Mouse (Mus musculus) heart, embryonic 16.5 days (tissue): ENCODE data around the gene Vegfb. TPM values are rescaled to one million over a fixed set of nuclear protein-coding genes. Genes with fewer than 3 reads are reported as not detected.

Source experiments
- ATAC-seq: fragments of 200-750 bp; cut with Nextera tagmentation; replicated peaks from 2 replicates; pipeline ENCODE4 v1.8.0; 2017; ENCODE audit warnings: moderate number of reproducible peaks; ENCODE audit not compliant: insufficient read depth, low FRiP score; ENCODE audit errors: extremely low read depth
- H3K27ac ChIP-seq: fragments of 300-500 bp; sonication (generic); 2 replicates; pipeline ENCODE4 v1.5.1; 2014; ENCODE audit warnings: mild to moderate bottlenecking, low read length, control low read depth, moderate library complexity
- H3K27me3 ChIP-seq: fragments of 300-500 bp; sonication (generic); 2 replicates; pipeline ENCODE4 v1.6.1; 2014; ENCODE audit warnings: low read length, mixed read lengths; ENCODE audit not compliant: control insufficient read depth, insufficient read depth
- H3K36me3 ChIP-seq: fragments of 300-500 bp; sonication (generic); 2 replicates; pipeline ENCODE4 v1.6.1; 2014; ENCODE audit not compliant: control insufficient read depth, insufficient read depth
- H3K4me1 ChIP-seq: fragments of 300-500 bp; sonication (generic); 2 replicates; pipeline ENCODE4 v1.6.1; 2014; ENCODE audit warnings: low read length, mixed read lengths; ENCODE audit not compliant: control insufficient read depth, insufficient read depth
- H3K4me2 ChIP-seq: fragments of 300-500 bp; sonication (generic); 2 replicates; pipeline ENCODE4 v1.6.1; 2014; ENCODE audit warnings: low read depth, mild to moderate bottlenecking, control low read depth, low read length
- H3K4me3 ChIP-seq: fragments of 300-500 bp; sonication (generic); 2 replicates; pipeline ENCODE4 v1.5.1; 2014; ENCODE audit warnings: mild to moderate bottlenecking, control low read depth, low read length
- H3K9ac ChIP-seq: fragments of 300-500 bp; sonication (generic); 2 replicates; pipeline ENCODE4 v1.6.1; 2014; ENCODE audit warnings: low read length, control low read depth
- H3K9me3 ChIP-seq: fragments of 300-500 bp; sonication (generic); replicated peaks from 2 replicates; pipeline ENCODE4 v1.6.1; 2016; ENCODE audit warnings: low read length; ENCODE audit not compliant: control insufficient read depth
- whole genome bisulfite sequencing: fragments of 180-500 bp; shearing (Covaris S2); extraction: QIAGEN DNeasy Blood & Tissue Kit; methylation state at CpG from one replicate; pipeline ENCODE4 v1.1.7; 2014; 5-methylcytosine and 5-hydroxymethylcytosine counted together
- polyA plus RNA-seq: library from polyadenylated mRNA; unstranded; fragments of >200 nt; fragmentation: Nextera tagmentation; extraction: Ambion mirVana; gene quantifications from 2 replicates; pipeline ENCODE4 v1.2.1, GENCODE M21; 2015

Gene Vegfb
- polyA plus RNA-seq, 1 experiment from 2014 or later: 123 TPM

GRCm38 (mm10) chr19:7013984-7014383 lies 26.5 kb upstream of the Vegfb start:
- peaks cover 6% of the 10 kb centered on the region; the same call in 1 of the 2 replicates for H3K4me1 ChIP-seq
- H3K9me3 ChIP-seq: no peaks in the 10 kb centered on the region
- H3K4me2 ChIP-seq: no peak overlapping the region
- 87% methylated on average over 9 of the region's 9 CpGs for WGBS
- H3K27me3 ChIP-seq: no peaks in the 10 kb centered on the region
- H3K9ac ChIP-seq: no peak overlapping the region
- H3K4me3 ChIP-seq: no peak overlapping the region
- H3K27ac ChIP-seq: no peak overlapping the region
- H3K36me3 ChIP-seq: no peaks in the 10 kb centered on the region
- no peak for ATAC-seq

DNA sequence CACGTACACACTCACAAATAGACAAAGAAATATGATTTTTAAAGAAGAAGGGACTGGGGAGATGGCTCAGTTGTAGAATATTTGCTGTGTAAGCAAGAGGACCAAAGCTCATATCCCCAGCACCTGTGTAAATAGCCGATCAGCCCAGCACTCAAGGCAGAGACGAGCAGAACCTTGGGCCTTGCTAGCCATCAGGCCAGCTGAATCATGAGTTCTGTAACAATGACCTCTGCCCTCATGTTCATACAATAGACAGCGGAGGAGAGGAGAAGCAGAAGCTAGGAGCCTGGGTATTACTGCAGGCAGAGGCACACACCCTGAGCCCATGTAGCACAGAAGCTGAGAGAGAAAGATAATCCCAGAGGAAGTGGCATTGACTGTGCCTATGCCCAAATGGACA lies 25.0 kb upstream of the Vegfb start:
- ATAC-seq: no peak
- Histone ChIP-seq H3K9ac (no peak overlapping the region), H3K4me1 (no peaks in the 10 kb centered on the region), H3K9me3 (no peaks in the 10 kb centered on the region), H3K27ac (no peak overlapping the region), H3K27me3 (no peaks in the 10 kb centered on the region), H3K36me3 (no peaks in the 10 kb centered on the region), H3K4me2 (no peak overlapping the region), H3K4me3 (no peak overlapping the region)
- 78% methylated on average over 4 of the region's 4 CpGs for WGBS

- H3K4me3 ChIP-seq: no peak overlapping the region
- H3K4me2 ChIP-seq: no peak overlapping the region
- H3K4me1 ChIP-seq: no peaks in the 10 kb centered on the region
- no peak overlapping the region for H3K9ac ChIP-seq
- no peaks in the 10 kb centered on the region for H3K36me3 ChIP-seq
- 76% methylated on average over 9 of the region's 9 CpGs for WGBS
- ATAC-seq: no peak
- no peaks in the 10 kb centered on the region for H3K9me3 ChIP-seq
- no peak overlapping the region for H3K27ac ChIP-seq
- no peaks in the 10 kb centered on the region for H3K27me3 ChIP-seq
Measured at GRCm38 (mm10) chr19:7006892-7007593, 19.6 kb upstream of the Vegfb start.

DNA sequence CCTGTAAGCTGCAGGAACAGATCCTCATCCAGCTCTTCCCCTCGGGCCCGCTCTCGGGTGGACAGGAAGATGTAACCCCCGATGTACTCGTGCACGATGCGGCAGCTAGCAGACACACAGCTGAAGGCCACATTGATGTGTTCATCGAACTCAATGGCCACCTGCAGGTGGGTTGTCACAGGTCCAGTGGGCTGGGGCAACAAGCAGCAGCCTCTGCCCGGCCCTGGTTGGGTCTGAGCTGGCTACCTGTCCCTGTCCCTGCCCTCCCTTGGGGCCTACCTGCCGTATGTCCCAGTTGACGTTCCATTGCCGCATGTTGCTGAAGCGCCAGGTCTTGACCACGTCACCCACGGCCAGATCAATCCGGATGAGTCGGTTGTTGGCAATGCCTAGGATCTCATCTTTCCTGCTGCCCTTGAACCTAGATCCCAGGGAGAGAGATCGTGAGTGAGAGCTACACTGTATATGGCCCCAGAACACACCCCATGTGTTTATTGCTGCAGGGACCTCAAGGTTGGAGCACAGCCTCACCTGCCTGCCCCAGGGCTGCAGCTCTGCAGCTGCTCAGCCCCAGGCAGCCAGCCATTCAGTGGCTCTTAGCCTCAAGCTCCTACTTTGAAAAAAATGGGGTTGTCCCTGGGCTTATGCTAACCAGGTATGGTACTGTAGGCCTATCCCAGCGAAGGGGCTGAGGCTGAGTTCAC lies 12.1 kb upstream of the Vegfb start:
- H3K4me3 ChIP-seq: no peak overlapping the region
- no peak overlapping the region for H3K9ac ChIP-seq
- no peaks in the 10 kb centered on the region for H3K9me3 ChIP-seq
- no peak for ATAC-seq
- peaks cover 25% of the 10 kb centered on the region for H3K4me1 ChIP-seq
- no peak overlapping the region for H3K4me2 ChIP-seq
- 93% methylated on average over 19 of the region's 19 CpGs for WGBS
- no peaks in the 10 kb centered on the region for H3K27me3 ChIP-seq
- H3K27ac ChIP-seq: no peak overlapping the region
- H3K36me3 ChIP-seq: peaks cover 26% of the 10 kb centered on the region

DNA sequence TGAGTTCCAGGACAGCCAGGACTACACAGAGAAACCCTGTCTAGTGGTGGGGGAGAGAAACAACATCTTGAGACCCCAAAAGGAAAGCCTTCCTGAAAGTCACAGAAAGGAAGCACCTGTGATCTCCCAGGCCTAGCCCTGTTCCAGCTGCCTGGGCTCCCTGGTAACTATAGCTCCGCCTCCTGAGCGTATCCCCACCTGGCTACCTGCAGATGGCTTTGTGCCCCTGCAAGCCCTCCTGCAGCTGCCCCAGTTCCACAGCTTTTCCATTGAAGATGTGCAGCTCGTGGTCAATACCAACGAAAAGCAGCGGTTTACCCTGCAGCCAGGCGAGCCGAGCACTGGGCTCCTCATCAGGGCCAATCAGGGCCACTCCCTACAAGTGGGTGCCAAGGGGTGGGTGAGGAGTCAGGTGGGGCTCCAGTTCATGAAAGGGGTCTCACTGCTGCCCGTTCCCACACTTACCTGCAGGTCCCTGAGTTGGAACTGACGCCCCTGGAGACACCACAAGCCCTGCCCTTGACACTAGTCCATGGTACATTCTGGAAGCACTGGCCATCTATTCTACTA lies 10.4 kb upstream of the Vegfb start:
- ATAC-seq: no peak
- Histone ChIP-seq H3K36me3 (peaks cover 26% of the 10 kb centered on the region), H3K27me3 (no peaks in the 10 kb centered on the region), H3K4me3 (no peak overlapping the region), H3K4me2 (no peak overlapping the region), H3K4me1 (peaks cover 32% of the 10 kb centered on the region), H3K9ac (no peak overlapping the region), H3K27ac (no peak overlapping the region), H3K9me3 (no peaks in the 10 kb centered on the region)
- WGBS: 84% methylated on average over 9 of the region's 9 CpGs

DNA sequence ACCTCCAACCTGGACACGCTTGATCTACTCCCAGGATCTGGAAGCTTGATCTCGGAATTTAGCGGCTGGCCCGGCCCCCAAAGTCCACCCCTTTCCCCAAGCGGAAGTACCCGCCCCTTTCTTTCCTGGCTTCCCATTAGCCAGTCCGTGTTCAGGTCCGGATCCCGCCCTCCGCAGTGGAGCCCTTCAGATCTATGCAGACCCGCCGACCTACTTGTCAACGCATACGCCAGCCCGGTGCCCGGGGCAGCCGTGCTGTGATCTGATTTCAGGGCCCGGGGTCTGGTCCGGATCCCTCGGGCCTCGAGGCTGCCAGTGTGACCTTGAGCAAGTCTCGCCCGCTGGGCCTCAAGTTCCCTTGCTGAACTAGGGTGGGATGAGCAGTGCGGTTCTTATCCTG lies 8.6 kb upstream of the Vegfb start, which contains the start of the genes Nudt22 and Trpt1:
Gene Nudt22, minus strand, starts transcription at position 112 of the 400 bp plus-strand sequence.
Gene Trpt1, plus strand, starts transcription at position 126 of the 400 bp plus-strand sequence.
- WGBS: 0% methylated on average over 24 of the region's 24 CpGs

GRCm38 (mm10) chr19:6995255-6995991 lies 8.0 kb upstream of the Vegfb start:
- H3K27ac ChIP-seq: peak overlapping the region; percentile 89

More for the DNA sequence above, 8.6 kb upstream of the Vegfb start, which contains the start of the genes Nudt22 and Trpt1:
- peaks cover 37% of the 10 kb centered on the region for H3K4me1 ChIP-seq
- peak within 1 kb of the TSS; percentile 90 for H3K4me2 ChIP-seq
- peak within 1 kb of the TSS; percentile 77 for H3K4me3 ChIP-seq
- peaks cover 26% of the 10 kb centered on the region for H3K36me3 ChIP-seq
- ATAC-seq: peak; percentile 73
- H3K27ac ChIP-seq: peak within 1 kb of the TSS; percentile 89
- peak within 1 kb of the TSS; percentile 88 for H3K9ac ChIP-seq
- H3K27me3 ChIP-seq: no peaks in the 10 kb centered on the region
- H3K9me3 ChIP-seq: no peaks in the 10 kb centered on the region

DNA sequence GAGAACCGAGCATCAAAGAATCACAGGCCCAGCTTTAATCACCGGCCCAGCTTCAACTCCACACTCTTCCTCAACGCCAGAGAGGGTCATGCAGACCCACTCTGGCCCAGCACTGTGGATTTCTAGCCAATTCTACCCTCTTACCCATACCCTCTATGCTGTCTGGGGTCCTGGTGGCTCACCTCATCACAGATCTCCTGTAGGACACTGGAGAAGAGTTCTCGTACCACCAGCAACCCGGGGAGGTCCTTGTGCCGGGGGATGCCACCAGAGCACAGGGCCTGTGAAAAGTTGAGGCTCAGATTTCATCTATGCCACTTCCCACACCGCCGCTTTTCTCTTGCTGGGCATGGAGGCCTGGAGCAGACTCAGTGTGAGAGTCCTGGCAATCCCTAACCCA lies 7.0 kb upstream of the Vegfb start:
- H3K27ac ChIP-seq: no peak overlapping the region
- H3K36me3 ChIP-seq: peaks cover 16% of the 10 kb centered on the region
- H3K4me2 ChIP-seq: peak overlapping the region; percentile 90
- H3K27me3 ChIP-seq: no peaks in the 10 kb centered on the region
- peaks cover 37% of the 10 kb centered on the region for H3K4me1 ChIP-seq
- H3K9me3 ChIP-seq: no peaks in the 10 kb centered on the region
- no peak overlapping the region; the same call in 1 of the 2 replicates for H3K4me3 ChIP-seq
- H3K9ac ChIP-seq: peak overlapping the region; percentile 88
- ATAC-seq: no peak
- WGBS: 84% methylated on average over 8 of the region's 8 CpGs

More at GRCm38 (mm10) chr19:6995255-6995991, 8.0 kb upstream of the Vegfb start:
- Histone ChIP-seq H3K9me3 (no peaks in the 10 kb centered on the region), H3K9ac (peak overlapping the region; percentile 88), H3K4me1 (peaks cover 37% of the 10 kb centered on the region), H3K4me3 (peak overlapping the region; percentile 77), H3K27me3 (no peaks in the 10 kb centered on the region), H3K4me2 (peak overlapping the region; percentile 90), H3K36me3 (peaks cover 26% of the 10 kb centered on the region)
- ATAC-seq: no peak
- 43% methylated on average over 21 of the region's 21 CpGs for WGBS
